Mouse (Mus musculus) liver, adult 2 months (tissue): Measurements from ENCODE around the gene Rai14. TPM values are rescaled to one million over a fixed set of nuclear protein-coding genes. Genes with fewer than 3 reads are reported as not detected.

Experiments used
- DNase-seq: peaks from one replicate; pipeline ENCODE4 v3.0.0-alpha.2; 2011; ENCODE audit warnings: low read depth, low spot score; ENCODE audit errors: extremely low read depth
- H3K27ac ChIP-seq: fragments of 200-500 bp; replicated peaks from 2 replicates; pipeline ENCODE4 v1.5.1; 2012; ENCODE audit warnings: low read depth, mild to moderate bottlenecking, control low read depth, inconsistent platforms, low read length; ENCODE audit not compliant: insufficient read depth
- H3K27me3 ChIP-seq: fragments of 200-500 bp; 2 replicates; pipeline ENCODE4 v1.6.1; 2012; ENCODE audit warnings: mild to moderate bottlenecking, moderate library complexity, low read length, inconsistent platforms; ENCODE audit not compliant: control insufficient read depth, insufficient read depth
- H3K36me3 ChIP-seq: fragments of 200-500 bp; 2 replicates; pipeline ENCODE4 v1.6.1; 2012; ENCODE audit warnings: low read length, inconsistent platforms; ENCODE audit not compliant: control insufficient read depth, insufficient read depth
- H3K4me1 ChIP-seq: fragments of 200-500 bp; 2 replicates; pipeline ENCODE4 v1.6.1; 2011; ENCODE audit warnings: low read length; ENCODE audit not compliant: control insufficient read depth, insufficient read depth
- H3K4me3 ChIP-seq: fragments of 200-500 bp; 2 replicates; pipeline ENCODE4 v1.5.1; 2011; ENCODE audit warnings: low read depth, mild to moderate bottlenecking, control low read depth, low read length, moderate library complexity; ENCODE audit not compliant: insufficient read depth
- H3K79me2 ChIP-seq: fragments of 200-500 bp; 2 replicates; pipeline ENCODE4 v1.6.1; 2012; ENCODE audit warnings: inconsistent platforms, mild to moderate bottlenecking, low read length, moderate library complexity; ENCODE audit not compliant: control insufficient read depth, insufficient read depth
- H3K9ac ChIP-seq: fragments of 200-500 bp; 2 replicates; pipeline ENCODE4 v1.6.1; 2012; ENCODE audit warnings: low read depth, mild to moderate bottlenecking, control low read depth, inconsistent platforms, low read length
- CTCF ChIP-seq: fragments of 200-500 bp; IDR thresholded peaks from 2 replicates; pipeline ENCODE4 v1.5.1; 2011; ENCODE audit warnings: low read depth, low read length, control low read depth
- POLR2A ChIP-seq: fragments of 200-500 bp; IDR thresholded peaks from 2 replicates; pipeline ENCODE4 v1.6.1; 2011; ENCODE audit warnings: low read length, control low read depth; ENCODE audit not compliant: insufficient read depth; ENCODE audit errors: extremely low read depth
- WGBS: fragments of 180-500 bp; shearing (Covaris S2); methylation state at CpG from one replicate; pipeline ENCODE4 v1.1.7; 2018; 5-methylcytosine and 5-hydroxymethylcytosine counted together
- polyA plus RNA-seq: library from polyadenylated mRNA; depleted of rRNA; stranded (reverse); fragments of >200 nt; gene quantifications from 2 replicates; pipeline ENCODE4 v1.2.3, GENCODE M21; 2012
- total RNA-seq: library from RNA; depleted of rRNA; stranded (reverse); fragments of >200 nt; gene quantifications from 2 replicates; pipeline ENCODE4 v1.2.3, GENCODE M21; 2014

The Rai14 gene
- total and polyA plus RNA-seq, 2 experiments: 3.4 to 12.4 TPM

DNA sequence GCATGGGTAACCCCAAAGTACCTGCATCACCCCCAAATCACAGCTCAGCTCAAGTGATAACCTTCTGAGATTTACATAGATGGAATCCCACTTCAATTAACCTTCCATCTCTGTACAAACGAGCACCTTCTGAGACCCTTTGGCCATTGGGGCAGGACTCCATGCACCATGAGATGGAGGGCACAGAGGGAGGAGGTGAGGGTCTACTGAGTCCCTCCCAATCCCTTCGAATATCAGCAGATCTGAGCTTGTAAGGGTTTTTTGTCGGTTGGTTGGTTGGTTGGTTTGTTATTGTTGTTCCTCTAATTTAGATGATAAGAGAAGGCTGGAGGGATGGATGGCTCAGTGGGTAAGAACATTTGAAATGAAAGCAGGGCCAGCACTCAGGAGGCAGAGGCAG, 5.1 kb upstream of the Rai14 start:
- no peak for TF ChIP-seq POLR2A
- TF ChIP-seq CTCF: no peak
- 96% methylated on average over 3 of the region's 3 CpGs for WGBS
- no peak overlapping the region for H3K27ac ChIP-seq
- no peaks in the 10 kb centered on the region for H3K79me2 ChIP-seq
- H3K36me3 ChIP-seq: peaks cover 3% of the 10 kb centered on the region; the same call in 1 of the 2 replicates
- H3K4me1 ChIP-seq: peaks cover 3% of the 10 kb centered on the region
- no peak overlapping the region for H3K4me3 ChIP-seq
- H3K27me3 ChIP-seq: no peaks in the 10 kb centered on the region
- H3K9ac ChIP-seq: no peak overlapping the region
- no peak for DNase-seq

DNA sequence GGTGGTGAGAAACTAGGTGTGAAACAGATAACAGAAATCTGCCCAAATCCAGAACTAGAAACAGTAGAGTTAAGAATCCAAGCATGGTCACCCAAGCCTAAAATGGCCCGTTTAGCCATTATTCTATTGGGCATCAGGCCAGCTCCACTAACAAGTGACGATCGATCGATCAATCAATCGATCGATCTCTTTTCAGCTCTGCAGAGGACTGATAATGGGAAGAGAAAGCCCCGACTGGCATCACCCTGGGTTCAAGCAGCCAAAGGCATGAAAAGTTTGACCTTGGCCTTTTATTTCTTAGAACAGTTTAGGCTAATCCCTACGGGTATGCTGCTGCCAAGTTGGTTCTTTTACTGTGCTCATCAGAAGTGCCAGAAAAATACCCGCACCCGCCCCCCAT, 4.3 kb upstream of the Rai14 start:
- 35% methylated on average over 10 of the region's 10 CpGs for WGBS
- H3K79me2 ChIP-seq: peaks cover 6% of the 10 kb centered on the region; the same call in 1 of the 2 replicates
- TF ChIP-seq CTCF (no peak), POLR2A (no peak)
- H3K9ac ChIP-seq: no peak overlapping the region
- peaks cover 3% of the 10 kb centered on the region for H3K4me1 ChIP-seq
- H3K36me3 ChIP-seq: peaks cover 3% of the 10 kb centered on the region; the same call in 1 of the 2 replicates
- H3K27me3 ChIP-seq: no peaks in the 10 kb centered on the region
- DNase-seq: peak; percentile 79
- H3K4me3 ChIP-seq: no peak overlapping the region
- peak overlapping the region; percentile 39; the same call in 1 of the 2 replicates for H3K27ac ChIP-seq

DNA sequence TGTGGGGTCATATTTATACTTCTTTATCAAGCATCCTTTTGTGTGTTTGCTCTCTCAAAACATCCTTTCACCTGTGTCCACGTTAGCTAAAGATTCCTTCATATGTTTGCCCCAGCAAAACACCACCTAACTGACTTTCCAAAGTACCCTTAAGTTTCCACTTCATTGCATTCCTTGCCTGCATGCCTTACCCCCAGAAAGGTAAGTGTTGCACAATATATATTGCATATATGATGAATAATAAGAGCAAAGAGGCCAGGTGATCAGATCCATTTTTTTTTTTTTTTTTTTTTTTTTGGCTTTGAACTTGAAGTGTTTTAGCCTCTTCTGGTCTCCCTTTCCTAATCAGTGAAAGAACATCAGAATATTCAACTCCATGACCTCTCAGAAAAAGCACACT, 2.9 kb upstream of the Rai14 start:
- WGBS: 97% methylated on average over 1 of the region's 1 CpGs
- no peak overlapping the region for H3K4me3 ChIP-seq
- no peaks in the 10 kb centered on the region for H3K27me3 ChIP-seq
- H3K79me2 ChIP-seq: peaks cover 10% of the 10 kb centered on the region
- H3K27ac ChIP-seq: no peak overlapping the region
- DNase-seq: no peak
- TF ChIP-seq CTCF (no peak), POLR2A (no peak)
- no peak overlapping the region for H3K9ac ChIP-seq
- H3K36me3 ChIP-seq: peaks cover 3% of the 10 kb centered on the region; the same call in 1 of the 2 replicates
- H3K4me1 ChIP-seq: peaks cover 8% of the 10 kb centered on the region

GRCm38 (mm10) chr15:10715966-10716365, 1.5 kb upstream of the Rai14 start:
- Histone ChIP-seq H3K4me3 (no peak overlapping the region), H3K4me1 (peaks cover 10% of the 10 kb centered on the region), H3K36me3 (peaks cover 3% of the 10 kb centered on the region; the same call in 1 of the 2 replicates), H3K79me2 (peaks cover 20% of the 10 kb centered on the region), H3K9ac (no peak overlapping the region), H3K27ac (no peak overlapping the region), H3K27me3 (no peaks in the 10 kb centered on the region)
- no peak for TF ChIP-seq CTCF
- TF ChIP-seq POLR2A: no peak
- DNase-seq: no peak
- WGBS: 54% methylated on average over 5 of the region's 5 CpGs

GRCm38 (mm10) chr15:10715139-10715505, 698 bp upstream of the Rai14 start:
- DNase-seq: peak; percentile 78
- peak overlapping the region; percentile 89 for H3K9ac ChIP-seq

GRCm38 (mm10) chr15:10713626-10714316, 653 bp downstream of the Rai14 start:
- DNase-seq: no peak
- under 1% methylated on average over 35 of the region's 35 CpGs for WGBS

More at GRCm38 (mm10) chr15:10715139-10715505, 698 bp upstream of the Rai14 start:
- Histone ChIP-seq H3K36me3 (peaks cover 3% of the 10 kb centered on the region; the same call in 1 of the 2 replicates), H3K4me3 (peak overlapping the region; percentile 94), H3K27ac (peak overlapping the region; percentile 96), H3K27me3 (no peaks in the 10 kb centered on the region), H3K79me2 (peaks cover 24% of the 10 kb centered on the region), H3K4me1 (peaks cover 10% of the 10 kb centered on the region)
- 1% methylated on average over 10 of the region's 10 CpGs for WGBS
- TF ChIP-seq POLR2A (no peak), CTCF (peak; percentile 59)

More at GRCm38 (mm10) chr15:10713626-10714316, 653 bp downstream of the Rai14 start:
- Histone ChIP-seq H3K27ac (peak overlapping the region; percentile 96), H3K9ac (peak overlapping the region; percentile 89), H3K4me3 (peak overlapping the region; percentile 94), H3K27me3 (no peaks in the 10 kb centered on the region), H3K79me2 (peaks cover 31% of the 10 kb centered on the region), H3K4me1 (peaks cover 11% of the 10 kb centered on the region), H3K36me3 (peaks cover 3% of the 10 kb centered on the region; the same call in 1 of the 2 replicates)
- TF ChIP-seq CTCF (no peak), POLR2A (no peak)
